Mouse (Mus musculus) liver, embryonic 11.5 days (tissue): ENCODE results near the gene Scube3. TPM values are rescaled to one million over a fixed set of nuclear protein-coding genes. Genes with fewer than 3 reads are reported as not detected.

Source experiments
- ATAC-seq: fragments of 200-750 bp; cut with Nextera tagmentation; replicated peaks from 2 replicates; pipeline ENCODE4 v1.8.0; 2017; ENCODE audit warnings: moderate number of reproducible peaks, mild to moderate bottlenecking, moderate TSS enrichment, moderate library complexity; ENCODE audit not compliant: low FRiP score
- DNase-seq: peaks from one replicate; pipeline ENCODE4 v3.0.0-alpha.2; 2017; ENCODE audit warnings: low spot score
- H3K27ac ChIP-seq: fragments of 300-500 bp; sonication (generic); 2 replicates; pipeline ENCODE4 v1.5.1; 2014; ENCODE audit warnings: mild to moderate bottlenecking, low read depth, low read length, control low read depth
- H3K27me3 ChIP-seq: fragments of 300-500 bp; sonication (generic); replicated peaks from 2 replicates; pipeline ENCODE4 v1.6.1; 2014; ENCODE audit warnings: low read length, mixed read lengths; ENCODE audit not compliant: control insufficient read depth, insufficient read depth
- H3K36me3 ChIP-seq: fragments of 300-500 bp; sonication (generic); 2 replicates; pipeline ENCODE4 v1.6.1; 2014; ENCODE audit warnings: mild to moderate bottlenecking, low read length, moderate library complexity, mixed read lengths; ENCODE audit not compliant: control insufficient read depth, insufficient read depth
- H3K4me1 ChIP-seq: fragments of 300-500 bp; sonication (generic); replicated peaks from 2 replicates; pipeline ENCODE4 v1.6.1; 2014; ENCODE audit warnings: low read length, mixed read lengths; ENCODE audit not compliant: control insufficient read depth, insufficient read depth
- H3K4me2 ChIP-seq: fragments of 300-500 bp; sonication (generic); 2 replicates; pipeline ENCODE4 v1.6.1; 2014; ENCODE audit warnings: mild to moderate bottlenecking, control low read depth, moderate library complexity
- H3K4me3 ChIP-seq: fragments of 300-500 bp; sonication (generic); 2 replicates; pipeline ENCODE4 v1.5.1; 2014; ENCODE audit warnings: low read depth, low read length, control low read depth
- H3K9ac ChIP-seq: fragments of 300-500 bp; sonication (generic); 2 replicates; pipeline ENCODE4 v1.6.1; 2014; ENCODE audit warnings: low read depth, low read length, control low read depth
- H3K9me3 ChIP-seq: fragments of 300-500 bp; sonication (generic); 2 replicates; pipeline ENCODE4 v1.6.1; 2016; ENCODE audit warnings: low read length, inconsistent platforms, mixed read lengths; ENCODE audit not compliant: control insufficient read depth
- WGBS: fragments of 180-500 bp; shearing (Covaris S2); extraction: QIAGEN DNeasy Blood & Tissue Kit; methylation state at CpG from one replicate; pipeline ENCODE4 v1.1.7; 2014; 5-methylcytosine and 5-hydroxymethylcytosine counted together
- polyA plus RNA-seq: library from polyadenylated mRNA; unstranded; fragments of >200 nt; fragmentation: Nextera tagmentation; extraction: Ambion mirVana; gene quantifications from 2 replicates; pipeline ENCODE4 v1.2.1, GENCODE M21; 2014

Scube3 gene
- polyA plus RNA-seq, 1 experiment from 2014 or later: 2.6 TPM

DNA sequence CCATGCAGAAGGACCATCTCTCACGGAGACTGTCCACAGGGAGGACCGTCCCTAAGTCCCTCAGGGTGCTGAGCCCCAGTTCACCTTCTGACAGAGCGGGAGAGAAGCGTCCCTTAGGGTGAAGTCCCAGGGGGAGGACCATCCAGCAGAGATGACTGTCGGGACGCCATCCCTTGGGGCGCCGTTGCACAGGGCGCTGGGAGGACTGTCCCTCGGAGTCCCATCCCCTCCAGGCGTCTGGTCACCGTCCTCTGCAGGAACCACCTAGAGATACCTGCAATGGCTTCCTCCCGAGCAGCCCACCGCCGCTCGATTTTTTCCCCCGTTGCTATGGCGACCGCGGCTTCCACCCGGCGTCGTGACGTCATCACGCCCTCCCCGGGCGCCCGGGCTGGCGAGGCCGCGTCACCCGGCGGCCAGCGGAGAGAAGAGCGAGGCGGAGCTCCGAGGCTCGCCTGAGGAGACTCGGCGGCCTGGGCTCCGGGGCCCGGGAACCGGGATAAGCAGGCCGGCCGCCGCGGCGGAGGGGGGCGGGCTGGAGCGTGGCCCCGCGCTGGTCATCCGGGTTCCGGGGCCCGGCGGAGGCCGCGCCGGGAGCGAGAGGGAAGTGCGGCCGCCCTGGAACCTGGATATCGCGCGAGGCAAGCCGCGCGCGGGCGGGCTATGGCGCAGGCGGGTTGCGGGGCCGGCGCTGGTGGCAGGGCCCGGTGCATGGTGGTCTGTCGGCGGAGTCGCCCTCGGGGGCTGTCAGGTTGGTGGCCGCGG lies 35.0 kb downstream of the Scube3 start, which contains the start of gene Zfp523:
Gene Zfp523, plus strand, starts transcription at position 355 of the 765 bp plus-strand sequence.
- Histone ChIP-seq H3K27ac (peak within 1 kb of the TSS; percentile 84), H3K9me3 (no peaks in the 10 kb centered on the region), H3K4me1 (peaks cover 24% of the 10 kb centered on the region), H3K27me3 (no peaks in the 10 kb centered on the region), H3K4me3 (peak within 1 kb of the TSS; percentile 81), H3K9ac (peak within 1 kb of the TSS; percentile 93), H3K4me2 (peak within 1 kb of the TSS; percentile 91), H3K36me3 (no peaks in the 10 kb centered on the region)
- ATAC-seq: peak; percentile 82
- DNase-seq: peak; percentile 89
- WGBS: under 1% methylated on average over 75 of the region's 82 CpGs

DNA sequence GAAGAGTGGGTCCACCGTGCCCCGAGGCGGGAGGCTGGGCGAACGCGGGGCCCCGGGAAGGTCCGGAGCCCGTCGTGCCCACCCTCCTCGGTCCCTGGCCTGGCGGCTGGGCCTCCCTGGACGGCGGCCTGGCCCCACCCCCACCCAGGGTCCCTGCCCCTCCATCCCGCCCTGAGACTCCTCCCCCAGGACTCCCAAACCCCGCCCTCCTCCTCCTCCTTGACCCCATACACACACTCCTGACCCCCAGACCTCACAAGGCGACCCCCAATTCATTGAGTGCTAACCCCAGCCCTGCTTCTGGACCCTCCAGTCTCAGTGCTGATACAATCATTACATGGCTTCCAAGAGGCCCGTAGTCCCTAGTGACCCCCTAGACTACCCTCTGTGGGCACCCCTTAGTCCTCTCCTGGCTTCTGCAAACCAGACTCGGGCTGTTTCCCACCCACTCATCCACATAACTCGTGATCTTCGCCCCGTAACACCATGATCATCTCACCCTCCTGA lies 35.7 kb downstream of the Scube3 start:
- peaks cover 24% of the 10 kb centered on the region for H3K4me1 ChIP-seq
- DNase-seq: no peak

DNA sequence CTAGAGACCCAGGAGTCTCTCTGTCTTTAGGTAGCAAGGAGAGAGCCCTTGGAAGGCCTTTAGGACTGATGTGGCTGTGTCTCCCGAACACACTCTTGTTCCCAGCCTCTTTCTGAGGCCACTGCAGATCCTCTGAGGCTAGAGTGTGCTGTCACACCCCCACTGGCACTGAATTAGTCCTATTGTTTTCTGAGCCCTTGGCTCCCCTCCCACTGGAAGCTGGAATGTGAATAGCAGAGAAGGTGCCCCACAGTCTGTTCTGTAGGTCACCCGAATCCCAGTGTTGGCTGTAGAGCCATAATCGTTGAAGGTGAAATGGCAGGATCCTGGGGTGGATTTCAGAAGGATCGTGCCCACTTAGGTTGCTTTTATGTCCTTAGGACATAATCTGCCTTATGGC lies 38.4 kb downstream of the Scube3 start:
- H3K4me3 ChIP-seq: no peak overlapping the region
- H3K4me2 ChIP-seq: 0 out of 2 replicates have a peak overlapping the region, but pooled peaks have one; percentile 2

More for the DNA sequence above, 35.7 kb downstream of the Scube3 start:
- H3K36me3 ChIP-seq: no peaks in the 10 kb centered on the region
- H3K4me3 ChIP-seq: peak overlapping the region; percentile 81
- H3K9me3 ChIP-seq: no peaks in the 10 kb centered on the region
- peak; percentile 66 for ATAC-seq
- peak overlapping the region; percentile 93 for H3K9ac ChIP-seq
- H3K27me3 ChIP-seq: no peaks in the 10 kb centered on the region
- peak overlapping the region; percentile 84 for H3K27ac ChIP-seq
- H3K4me2 ChIP-seq: peak overlapping the region; percentile 91
- WGBS: 13% methylated on average over 14 of the region's 22 CpGs

DNA sequence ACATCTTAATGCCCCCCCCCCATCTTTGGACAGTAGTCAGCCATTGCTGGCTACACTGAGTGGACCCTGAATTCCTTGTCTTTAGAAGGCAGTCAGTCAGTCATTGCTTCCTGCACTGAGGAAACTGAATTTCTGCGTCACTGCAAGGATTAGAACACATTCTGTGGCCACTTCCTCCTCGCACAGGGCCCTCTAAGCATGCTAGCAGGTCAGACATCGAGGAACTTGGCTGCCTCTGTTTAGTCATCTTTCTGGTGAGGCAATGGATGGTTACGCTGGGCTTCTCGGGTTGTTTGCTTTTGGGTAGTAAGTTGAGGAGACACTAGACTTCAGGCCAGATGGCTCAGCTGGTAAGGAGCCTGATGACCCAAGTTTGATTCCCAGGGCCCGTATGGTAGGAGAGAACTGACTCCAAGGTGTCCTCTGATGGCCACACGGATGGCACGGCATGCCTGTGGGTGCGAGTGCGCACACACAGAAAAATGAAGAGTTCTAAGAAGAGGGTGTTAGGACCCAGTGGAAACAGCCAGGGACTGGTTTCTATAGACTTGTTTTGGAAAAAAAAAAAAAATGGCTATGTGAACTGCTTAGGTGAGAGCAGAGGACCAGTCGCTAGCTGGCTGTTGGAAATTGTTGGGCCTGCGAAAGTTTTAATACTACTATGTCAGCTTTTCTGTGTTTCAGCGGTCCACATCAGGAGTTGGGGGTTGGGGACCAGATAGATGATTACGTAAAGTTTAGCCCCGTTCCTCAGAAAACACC lies 39.0 kb downstream of the Scube3 start:
- WGBS: 73% methylated on average over 15 of the region's 15 CpGs
- H3K27me3 ChIP-seq: no peaks in the 10 kb centered on the region
- peak overlapping the region; percentile 14; the same call in 1 of the 2 replicates for H3K9ac ChIP-seq
- H3K9me3 ChIP-seq: no peaks in the 10 kb centered on the region
- H3K4me1 ChIP-seq: peaks cover 35% of the 10 kb centered on the region
- H3K36me3 ChIP-seq: no peaks in the 10 kb centered on the region
- no peak overlapping the region for H3K4me3 ChIP-seq
- DNase-seq: no peak
- H3K27ac ChIP-seq: no peak overlapping the region; the same call in 1 of the 2 replicates
- no peak overlapping the region for H3K4me2 ChIP-seq
- ATAC-seq: no peak

More for the DNA sequence above, 38.4 kb downstream of the Scube3 start:
- DNase-seq: no peak
- Histone ChIP-seq H3K9ac (peak overlapping the region; percentile 14; the same call in 1 of the 2 replicates), H3K36me3 (no peaks in the 10 kb centered on the region), H3K9me3 (no peaks in the 10 kb centered on the region), H3K27me3 (no peaks in the 10 kb centered on the region), H3K27ac (peak overlapping the region; percentile 3; the same call in 1 of the 2 replicates), H3K4me1 (peaks cover 35% of the 10 kb centered on the region)
- 65% methylated on average over 4 of the region's 4 CpGs for WGBS
- ATAC-seq: no peak

DNA sequence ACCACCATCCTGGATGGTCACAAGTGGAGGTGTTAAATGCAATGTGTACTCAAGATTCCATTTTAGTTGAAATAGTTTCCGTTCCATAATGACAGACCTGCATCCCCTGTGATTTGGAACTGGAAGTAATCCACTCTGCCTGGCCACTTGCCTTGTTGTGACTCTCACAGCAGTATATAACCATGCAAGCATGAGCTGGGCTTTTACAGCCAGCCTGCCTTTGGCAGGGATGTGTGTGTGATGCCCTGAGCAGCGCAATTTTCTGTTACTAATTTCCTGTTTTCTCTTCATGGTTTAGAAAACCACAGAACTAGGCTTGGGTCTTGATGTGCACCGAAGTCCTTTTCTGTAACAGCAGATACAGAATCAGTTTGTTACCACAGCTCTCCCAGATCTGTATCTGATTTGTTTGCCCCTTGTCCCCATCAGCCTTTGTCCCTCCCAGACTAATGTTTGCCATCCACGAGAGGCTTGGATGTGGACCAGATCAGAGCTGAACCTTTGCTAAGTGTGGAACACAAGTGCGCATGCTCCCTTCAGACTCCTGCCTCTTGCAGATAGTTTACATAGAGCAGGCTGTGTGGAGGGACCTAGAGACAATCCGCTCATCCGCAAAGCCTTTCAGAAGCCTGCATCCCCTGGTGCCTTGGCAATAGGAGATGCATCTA lies 43.2 kb downstream of the Scube3 start:
- H3K9ac ChIP-seq: peak overlapping the region; percentile 15; the same call in 1 of the 2 replicates
- H3K4me1 ChIP-seq: peaks cover 15% of the 10 kb centered on the region
- H3K36me3 ChIP-seq: peaks cover 2% of the 10 kb centered on the region; the same call in 1 of the 2 replicates
- no peaks in the 10 kb centered on the region for H3K9me3 ChIP-seq
- WGBS: 57% methylated on average over 7 of the region's 7 CpGs
- no peak overlapping the region for H3K4me2 ChIP-seq
- no peak overlapping the region for H3K4me3 ChIP-seq
- H3K27ac ChIP-seq: peak overlapping the region; percentile 28
- H3K27me3 ChIP-seq: no peaks in the 10 kb centered on the region
- ATAC-seq (no peak), DNase-seq (no peak)

DNA sequence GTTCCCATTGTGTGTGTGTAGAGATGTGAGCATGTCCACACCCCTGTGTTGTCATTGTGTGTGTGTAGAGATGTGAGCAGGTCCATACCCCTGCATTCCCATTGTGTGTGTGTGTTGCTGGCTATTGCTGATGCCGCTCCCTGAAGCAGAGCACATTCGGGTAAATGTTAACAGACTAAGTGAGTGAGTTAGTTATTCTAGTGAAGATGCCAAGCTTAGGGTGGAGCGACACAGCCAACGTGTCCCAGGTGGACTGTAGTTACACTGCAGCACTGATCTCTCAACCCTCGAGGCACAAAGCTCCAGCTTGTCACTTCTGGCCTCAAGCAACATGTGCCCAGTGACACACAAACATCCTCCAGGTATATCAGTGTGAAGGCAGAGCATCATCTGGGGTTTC lies 46.4 kb downstream of the Scube3 start:
- Histone ChIP-seq H3K4me3 (no peak overlapping the region), H3K4me2 (no peak overlapping the region), H3K36me3 (peaks cover 8% of the 10 kb centered on the region), H3K27ac (no peak overlapping the region), H3K9ac (no peak overlapping the region), H3K27me3 (no peaks in the 10 kb centered on the region), H3K9me3 (no peaks in the 10 kb centered on the region), H3K4me1 (peaks cover 8% of the 10 kb centered on the region)
- DNase-seq (no peak), ATAC-seq (no peak)
- 91% methylated on average over 5 of the region's 5 CpGs for WGBS

DNA sequence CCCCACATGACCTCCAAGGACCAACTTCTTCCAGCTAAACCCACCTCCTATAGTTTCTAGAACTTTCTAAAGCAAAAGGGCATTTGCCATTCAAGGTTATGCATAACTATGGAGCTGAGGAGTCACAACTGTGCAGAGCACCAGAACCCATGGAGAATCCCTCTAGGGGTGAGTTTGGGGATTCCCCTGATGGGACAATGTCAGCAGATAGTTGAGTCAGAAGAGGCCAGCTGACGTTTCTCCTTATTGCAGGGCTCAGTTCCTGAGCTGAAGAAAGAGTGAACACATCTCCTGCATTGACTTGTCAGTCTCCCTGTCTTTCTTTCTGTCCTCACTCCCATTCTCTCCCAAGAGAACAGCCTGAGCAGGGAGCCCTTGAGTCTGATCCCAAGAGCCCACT lies 50.8 kb downstream of the Scube3 start:
- H3K36me3 ChIP-seq: peaks cover 11% of the 10 kb centered on the region
- H3K4me1 ChIP-seq: no peaks in the 10 kb centered on the region
- H3K27ac ChIP-seq: no peak overlapping the region
- H3K4me3 ChIP-seq: no peak overlapping the region
- ATAC-seq (no peak), DNase-seq (no peak)
- no peaks in the 10 kb centered on the region for H3K27me3 ChIP-seq
- no peak overlapping the region for H3K4me2 ChIP-seq
- WGBS: 50% methylated on average over 1 of the region's 1 CpGs
- H3K9ac ChIP-seq: no peak overlapping the region
- no peaks in the 10 kb centered on the region for H3K9me3 ChIP-seq

DNA sequence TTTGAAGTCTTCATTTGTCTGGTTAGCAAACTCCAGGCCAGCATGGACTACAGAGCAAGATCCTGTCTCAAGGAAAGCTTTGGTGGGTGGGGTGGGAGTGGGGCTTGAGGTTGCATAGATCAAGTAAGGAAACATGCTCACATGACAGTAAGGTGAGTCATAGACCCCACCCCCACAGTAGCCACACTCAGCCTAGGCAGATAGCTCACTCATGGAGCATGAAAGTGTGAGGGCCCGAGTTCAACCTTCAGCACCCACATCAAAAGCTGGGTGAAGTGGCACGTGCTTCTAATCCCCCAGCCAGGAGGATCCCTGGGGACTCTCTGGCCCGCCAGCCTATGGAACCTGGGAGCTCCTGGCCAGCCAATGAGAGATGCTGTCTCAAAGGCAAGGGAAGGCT lies 51.6 kb downstream of the Scube3 start:
- Histone ChIP-seq H3K4me2 (no peak overlapping the region), H3K27me3 (no peaks in the 10 kb centered on the region), H3K4me3 (no peak overlapping the region), H3K27ac (no peak overlapping the region), H3K36me3 (peaks cover 11% of the 10 kb centered on the region), H3K4me1 (no peaks in the 10 kb centered on the region), H3K9ac (no peak overlapping the region), H3K9me3 (no peaks in the 10 kb centered on the region)
- 72% methylated on average over 3 of the region's 3 CpGs for WGBS
- DNase-seq (no peak), ATAC-seq (no peak)
